Mouse (Mus musculus) MEL (cell line): ENCODE results near the gene Dhrs13. TPM values are rescaled to one million over a fixed set of nuclear protein-coding genes. Genes with fewer than 3 reads are reported as not detected.

ENCODE experiments used
- DNase-seq: peaks from one replicate; pipeline ENCODE4 v3.0.0; 2011; ENCODE audit warnings: low read depth, low spot score
- H3K27ac ChIP-seq: 2 replicates; pipeline ENCODE4 v1.5.1; 2012; ENCODE audit warnings: low read depth, mild to moderate bottlenecking, control low read depth, low read length, moderate library complexity; ENCODE audit not compliant: control insufficient read depth
- H3K27me3 ChIP-seq, 2 experiments: fragments of 150-350 bp in 1 of 2; sonication (generic) in 1 of 2; 2 replicates each; pipeline ENCODE4 v1.6.1; 2012; ENCODE audit warnings: low read length in 2 of 2, mild to moderate bottlenecking in 2 of 2, improper control_type of control experiment in 1 of 2, moderate library complexity in 1 of 2; ENCODE audit not compliant: insufficient read depth in 2 of 2, control insufficient read depth in 1 of 2
- H3K36me3 ChIP-seq, 2 experiments: 2 replicates each; pipeline ENCODE4 v1.6.1; 2012 to 2014; ENCODE audit warnings: low read length in 2 of 2, improper control_type of control experiment in 1 of 2, inconsistent platforms in 1 of 2, mild to moderate bottlenecking in 1 of 2; ENCODE audit not compliant: insufficient read depth in 2 of 2, control insufficient read depth in 1 of 2
- H3K4me1 ChIP-seq, 2 experiments: fragments of 150-350 bp in 1 of 2; sonication (generic) in 1 of 2; 2 replicates each; pipeline ENCODE4 v1.6.1; 2012; ENCODE audit warnings: low read length in 2 of 2, improper control_type of control experiment in 1 of 2, mild to moderate bottlenecking in 1 of 2; ENCODE audit not compliant: insufficient read depth in 2 of 2, control insufficient read depth in 1 of 2
- H3K4me3 ChIP-seq, 2 experiments: fragments of 150-350 bp in 1 of 2; sonication (generic) in 1 of 2; 2 replicates each; pipeline ENCODE4 v1.5.1; 2012; ENCODE audit warnings: low read depth in 2 of 2, low read length in 2 of 2, mild to moderate bottlenecking in 2 of 2, moderate library complexity in 2 of 2, control low read depth in 1 of 2, improper control_type of control experiment in 1 of 2; ENCODE audit not compliant: control insufficient read depth in 1 of 2, insufficient read depth in 1 of 2
- H3K79me2 ChIP-seq: 2 replicates; pipeline ENCODE4 v1.6.1; 2012; ENCODE audit warnings: mild to moderate bottlenecking, low read length, moderate library complexity; ENCODE audit not compliant: control insufficient read depth, poor library complexity, insufficient read depth
- H3K9ac ChIP-seq: 2 replicates; pipeline ENCODE4 v1.6.1; 2012; ENCODE audit warnings: low read depth, mild to moderate bottlenecking, control low read depth, low read length, moderate library complexity; ENCODE audit not compliant: control insufficient read depth, poor library complexity, severe bottlenecking
- H3K9me3 ChIP-seq: fragments of 150-350 bp; sonication (generic); replicated peaks from 2 replicates; pipeline ENCODE4 v1.6.1; 2012; ENCODE audit warnings: mild to moderate bottlenecking, low read length, improper control_type of control experiment, moderate library complexity; ENCODE audit not compliant: insufficient read depth
- BHLHE40 ChIP-seq: IDR thresholded peaks from 2 replicates; pipeline ENCODE4 v1.6.1; 2012; ENCODE audit warnings: low read depth, mild to moderate bottlenecking, inconsistent platforms, low read length, improper control_type of control experiment, borderline replicate concordance
- CHD1 ChIP-seq: IDR thresholded peaks from 2 replicates; pipeline ENCODE4 v1.6.1; 2012; ENCODE audit warnings: low read depth, mild to moderate bottlenecking, inconsistent platforms, low read length, improper control_type of control experiment
- CHD2 ChIP-seq: IDR thresholded peaks from 2 replicates; pipeline ENCODE4 v1.6.1; 2011; ENCODE audit warnings: low read length, improper control_type of control experiment
- CTCF ChIP-seq, 3 experiments: IDR thresholded peaks in 2 of 3; conservative IDR thresholded peaks in 1 of 3; 2 replicates each; pipeline ENCODE4 v1.5.1; 2011 to 2012; ENCODE audit warnings: low read length in 3 of 3, low read depth in 2 of 3, mild to moderate bottlenecking in 2 of 3, improper control_type of control experiment in 1 of 3, inconsistent platforms in 1 of 3, mixed read lengths in 1 of 3, moderate library complexity in 1 of 3; ENCODE audit not compliant: control insufficient read depth in 1 of 3, insufficient read depth in 1 of 3, poor library complexity in 1 of 3, severe bottlenecking in 1 of 3
- E2F4 ChIP-seq: IDR thresholded peaks from 2 replicates; pipeline ENCODE4 v1.6.1; 2011; ENCODE audit warnings: low read depth, low read length, improper control_type of control experiment, borderline replicate concordance
- ELF1 ChIP-seq: IDR thresholded peaks from 2 replicates; pipeline ENCODE4 v1.6.1; 2014; ENCODE audit warnings: low read depth, mild to moderate bottlenecking, inconsistent platforms, low read length, improper control_type of control experiment, moderate library complexity
- EP300 ChIP-seq, 2 experiments: IDR thresholded peaks; 2 replicates each; pipeline ENCODE4 v1.6.1; 2011; ENCODE audit warnings: improper control_type of control experiment in 2 of 2, low read length in 2 of 2, low read depth in 1 of 2, mild to moderate bottlenecking in 1 of 2
- ETS1 ChIP-seq: IDR thresholded peaks from 2 replicates; pipeline ENCODE4 v1.6.1; 2012; ENCODE audit warnings: low read depth, mild to moderate bottlenecking, inconsistent platforms, low read length, improper control_type of control experiment, moderate library complexity
- GABPA ChIP-seq: IDR thresholded peaks from 2 replicates; pipeline ENCODE4 v1.6.1; 2012; ENCODE audit warnings: low read depth, mild to moderate bottlenecking, inconsistent platforms, low read length, improper control_type of control experiment, moderate library complexity
- GATA1 ChIP-seq: IDR thresholded peaks from 2 replicates; pipeline ENCODE4 v1.6.1; 2011; ENCODE audit warnings: low read depth, low read length, improper control_type of control experiment
- HCFC1 ChIP-seq: IDR thresholded peaks from 2 replicates; pipeline ENCODE4 v1.6.1; 2012; ENCODE audit warnings: low read depth, mild to moderate bottlenecking, inconsistent platforms, low read length, improper control_type of control experiment, moderate library complexity
- JUND ChIP-seq: IDR thresholded peaks from 2 replicates; pipeline ENCODE4 v1.6.1; 2011; ENCODE audit warnings: low read depth, mild to moderate bottlenecking, improper control_type of control experiment, low read length
- KAT2A ChIP-seq: conservative IDR thresholded peaks from 2 replicates; pipeline ENCODE4 v1.6.1; 2012; ENCODE audit warnings: low read depth, low read length, improper control_type of control experiment, inconsistent platforms
- MAX ChIP-seq: IDR thresholded peaks from 2 replicates; pipeline ENCODE4 v1.6.1; 2011; ENCODE audit warnings: low read length, improper control_type of control experiment
- MAZ ChIP-seq: IDR thresholded peaks from 2 replicates; pipeline ENCODE4 v1.6.1; 2012; ENCODE audit warnings: low read depth, mild to moderate bottlenecking, inconsistent platforms, low read length, improper control_type of control experiment
- MEF2A ChIP-seq: IDR thresholded peaks from 2 replicates; pipeline ENCODE4 v1.6.1; 2014; ENCODE audit warnings: low read depth, mild to moderate bottlenecking, inconsistent platforms, low read length, improper control_type of control experiment; ENCODE audit not compliant: poor library complexity, insufficient replicate concordance, severe bottlenecking; ENCODE audit errors: extremely low read depth
- MXI1 ChIP-seq: IDR thresholded peaks from 2 replicates; pipeline ENCODE4 v1.6.1; 2011; ENCODE audit warnings: mild to moderate bottlenecking, low read depth, low read length, improper control_type of control experiment
- MYB ChIP-seq: IDR thresholded peaks from 2 replicates; pipeline ENCODE4 v1.6.1; 2011; ENCODE audit warnings: mild to moderate bottlenecking, low read depth, low read length, improper control_type of control experiment
- MYC ChIP-seq: IDR thresholded peaks from 2 replicates; pipeline ENCODE4 v1.6.1; 2011; ENCODE audit warnings: low read depth, mild to moderate bottlenecking, low read length, improper control_type of control experiment, moderate library complexity
- NELFE ChIP-seq: IDR thresholded peaks from 2 replicates; pipeline ENCODE4 v1.6.1; 2011; ENCODE audit warnings: low read depth, low read length, improper control_type of control experiment
- POLR2A ChIP-seq, 2 experiments: IDR thresholded peaks; 2 replicates each; pipeline ENCODE4 v1.6.1; 2011 to 2012; ENCODE audit warnings: low read length in 2 of 2, mild to moderate bottlenecking in 2 of 2, control low read depth in 1 of 2, improper control_type of control experiment in 1 of 2, low read depth in 1 of 2, moderate library complexity in 1 of 2; ENCODE audit not compliant: control insufficient read depth in 1 of 2, insufficient read depth in 1 of 2, poor library complexity in 1 of 2
- POLR2AphosphoS2 ChIP-seq: IDR thresholded peaks from 2 replicates; pipeline ENCODE4 v1.6.1; 2011; ENCODE audit warnings: low read length, improper control_type of control experiment
- POLR2AphosphoS5 ChIP-seq: IDR thresholded peaks from 2 replicates; pipeline ENCODE4 v1.6.1; 2012; ENCODE audit warnings: low read depth, borderline replicate concordance, mild to moderate bottlenecking, inconsistent platforms, low read length, moderate library complexity, mixed read lengths
- RAD21 ChIP-seq: IDR thresholded peaks from 2 replicates; pipeline ENCODE4 v1.6.1; 2011; ENCODE audit warnings: mild to moderate bottlenecking, low read depth, low read length, improper control_type of control experiment
- RCOR1 ChIP-seq: IDR thresholded peaks from 2 replicates; pipeline ENCODE4 v1.6.1; 2012; ENCODE audit warnings: low read depth, mild to moderate bottlenecking, inconsistent platforms, low read length, improper control_type of control experiment
- SIN3A ChIP-seq: IDR thresholded peaks from 2 replicates; pipeline ENCODE4 v1.6.1; 2012; ENCODE audit warnings: low read length, improper control_type of control experiment, inconsistent platforms
- SMC3 ChIP-seq: IDR thresholded peaks from 2 replicates; pipeline ENCODE4 v1.6.1; 2011; ENCODE audit warnings: low read depth, low read length, improper control_type of control experiment
- TAL1 ChIP-seq: IDR thresholded peaks from 2 replicates; pipeline ENCODE4 v1.6.1; 2012; ENCODE audit warnings: mild to moderate bottlenecking, inconsistent platforms, low read length, moderate library complexity, mixed read lengths
- TBP ChIP-seq: IDR thresholded peaks from 2 replicates; pipeline ENCODE4 v1.8.0; 2011; ENCODE audit warnings: low read depth, low read length, improper control_type of control experiment
- TCF12 ChIP-seq: IDR thresholded peaks from 2 replicates; pipeline ENCODE4 v1.6.1; 2014; ENCODE audit warnings: low read depth, mild to moderate bottlenecking, inconsistent platforms, low read length, improper control_type of control experiment, moderate library complexity
- UBTF ChIP-seq: IDR thresholded peaks from 2 replicates; pipeline ENCODE4 v1.6.1; 2012; ENCODE audit warnings: low read depth, mild to moderate bottlenecking, inconsistent platforms, low read length, improper control_type of control experiment, moderate library complexity, borderline replicate concordance; ENCODE audit not compliant: insufficient read depth
- USF1 ChIP-seq: IDR thresholded peaks from 2 replicates; pipeline ENCODE4 v1.6.1; 2014; ENCODE audit warnings: low read depth, mild to moderate bottlenecking, inconsistent platforms, low read length, improper control_type of control experiment, moderate library complexity
- USF2 ChIP-seq, 2 experiments: IDR thresholded peaks; 2 replicates each; pipeline ENCODE4 v1.6.1; 2011 to 2012; ENCODE audit warnings: improper control_type of control experiment in 2 of 2, low read length in 2 of 2, borderline replicate concordance in 1 of 2, inconsistent platforms in 1 of 2, low read depth in 1 of 2, mild to moderate bottlenecking in 1 of 2; ENCODE audit not compliant: insufficient read depth in 1 of 2
- ZC3H11A ChIP-seq: IDR thresholded peaks from 2 replicates; pipeline ENCODE4 v1.6.1; 2012; ENCODE audit warnings: low read depth, mild to moderate bottlenecking, inconsistent platforms, low read length, improper control_type of control experiment
- ZKSCAN1 ChIP-seq: IDR thresholded peaks from 2 replicates; pipeline ENCODE4 v1.6.1; 2012; ENCODE audit warnings: low read depth, mild to moderate bottlenecking, inconsistent platforms, low read length, improper control_type of control experiment, moderate library complexity
- ZMIZ1 ChIP-seq: IDR thresholded peaks from 2 replicates; pipeline ENCODE4 v1.6.1; 2012; ENCODE audit warnings: low read depth, mild to moderate bottlenecking, inconsistent platforms, low read length, improper control_type of control experiment, moderate library complexity
- ZNF384 ChIP-seq: IDR thresholded peaks from 2 replicates; pipeline ENCODE4 v1.6.1; 2012; ENCODE audit warnings: low read depth, mild to moderate bottlenecking, inconsistent platforms, low read length, improper control_type of control experiment
- polyA plus RNA-seq, 2 experiments: library from polyadenylated mRNA; stranded (reverse) in 1 of 2; unstranded in 1 of 2; fragments of >175 nt in 1 of 2; fragments of >200 nt in 1 of 2; gene quantifications; 2 replicates each; pipeline versions ENCODE4 v1.2.1 to v1.2.4; 2012; ENCODE audit warnings: low replicate concordance in 2 of 2, low read depth in 1 of 2; ENCODE audit not compliant: insufficient read length in 2 of 2, insufficient read depth in 1 of 2, missing spikeins in 1 of 2
- total RNA-seq: library from RNA; depleted of rRNA; stranded (reverse); fragments of 300-350 nt; gene quantifications from 2 replicates; pipeline ENCODE4 v1.2.3, GENCODE M21; 2012

Gene Dhrs13
- total and polyA plus RNA-seq, 3 experiments, result 27.9 to 36.7 TPM; not detected in 1

DNA sequence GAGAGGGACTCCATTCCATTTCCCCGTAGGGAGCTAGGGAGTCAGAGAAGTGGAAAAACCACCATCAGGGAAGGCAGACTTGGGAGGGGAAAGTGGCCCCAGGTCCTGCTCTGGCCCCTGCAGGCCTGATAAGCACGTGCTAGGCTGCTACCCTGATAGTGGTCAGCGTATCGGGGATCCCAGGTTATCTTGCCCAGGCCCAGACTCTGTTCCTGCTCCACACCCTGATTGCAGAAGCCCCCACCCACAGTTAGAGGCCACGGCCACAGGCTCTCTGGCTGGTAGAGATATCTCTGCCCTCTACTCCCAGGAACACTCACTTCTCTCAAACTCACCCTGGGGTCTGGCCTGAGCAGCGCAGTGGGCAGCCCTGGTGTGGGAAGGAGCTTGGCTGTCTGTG is 37.6 kb downstream of the Dhrs13 start:
- DNase-seq, result peak; percentile 79
- H3K27ac ChIP-seq, result peak overlapping the region; percentile 66
- no peak overlapping the region for H3K4me3 ChIP-seq
- H3K79me2 ChIP-seq, result peaks cover 4% of the 10 kb centered on the region; the same call in 1 of the 2 replicates
- no peaks in the 10 kb centered on the region for H3K9me3 ChIP-seq
- no peaks in the 10 kb centered on the region for H3K27me3 ChIP-seq
- H3K9ac ChIP-seq, result peak overlapping the region; percentile 20
- peaks cover 4 to 64% of the 10 kb centered on the region in 2 experiments; a peak in 3 of 4 replicates for H3K36me3 ChIP-seq
- peaks cover 28 to 66% of the 10 kb centered on the region in 2 experiments for H3K4me1 ChIP-seq
- TF ChIP-seq CHD2 (no peak), POLR2A (IDR thresholded peaks at IDR 0.05; ENCODE audit: control insufficient read depth in 1 of 2, insufficient read depth in 1 of 2, low read depth in 1 of 2, low read length in 2 of 2, poor library complexity in 1 of 2) (peak; percentile 28 to 40; a peak in 1 of 4 replicates), ETS1 (peak; percentile 89), POLR2AphosphoS5 (no peak), HCFC1 (no peak), RCOR1 (peak; percentile 95), GABPA (no peak), MAZ (peak; percentile 94), TCF12 (peak; percentile 100), USF1 (peak; percentile 54; the same call in 1 of the 2 replicates), ZMIZ1 (no peak; the same call in 1 of the 2 replicates), MYC (peak; percentile 96), ZC3H11A (no peak), POLR2AphosphoS2 (peak; percentile 62; the same call in 1 of the 2 replicates), CHD1 (no peak), JUND (0 out of 2 replicates have a peak, but pooled peaks have one; percentile 30), MXI1 (peak; percentile 52), TAL1 (peak; percentile 97), NELFE (peak; percentile 22; the same call in 1 of the 2 replicates), SMC3 (no peak), ZKSCAN1 (no peak), ELF1 (peak; percentile 35; the same call in 1 of the 2 replicates), CTCF (IDR thresholded peaks at IDR 0.05 in 2 of 3, conservative IDR thresholded peaks at IDR 0.05 in 1 of 3; ENCODE audit: control insufficient read depth in 1 of 3, insufficient read depth in 1 of 3, low read depth in 2 of 3, low read length in 3 of 3, poor library complexity in 1 of 3, severe bottlenecking in 1 of 3) (no peak), EP300 (IDR thresholded peaks at IDR 0.05; ENCODE audit: low read depth in 1 of 2, low read length in 2 of 2) (peak; percentile 98 to 99), KAT2A (peak; percentile 48), MYB (peak; percentile 70), E2F4 (no peak), SIN3A (peak; percentile 88), BHLHE40 (peak; percentile 98), MAX (peak; percentile 92), UBTF (no peak), USF2 (IDR thresholded peaks at IDR 0.05; ENCODE audit: borderline replicate concordance in 1 of 2, insufficient read depth in 1 of 2, low read depth in 1 of 2, low read length in 2 of 2) (no peak), TBP (peak; percentile 13; the same call in 1 of the 2 replicates), GATA1 (peak; percentile 99), ZNF384 (peak; percentile 21; the same call in 1 of the 2 replicates), MEF2A (peak; percentile 53; the same call in 1 of the 2 replicates), RAD21 (no peak)
